Mouse (Mus musculus) kidney, embryonic 16.5 days (tissue): ENCODE data around the gene Vrk2. TPM values are rescaled to one million over a fixed set of nuclear protein-coding genes. Genes with fewer than 3 reads are reported as not detected.

ENCODE experiments used
- ATAC-seq: fragments of 200-750 bp; cut with Nextera tagmentation; 2 replicates; pipeline ENCODE4 v1.8.0; 2017; ENCODE audit warnings: moderate TSS enrichment; ENCODE audit not compliant: low FRiP score, low TSS enrichment
- H3K27ac ChIP-seq: fragments of 300-500 bp; sonication (generic); 2 replicates; pipeline ENCODE4 v1.5.1; 2014; ENCODE audit warnings: low read length
- H3K27me3 ChIP-seq: fragments of 300-500 bp; sonication (generic); 2 replicates; pipeline ENCODE4 v1.6.1; 2014; ENCODE audit warnings: low read length, control low read depth, mixed read lengths; ENCODE audit not compliant: insufficient read depth
- H3K36me3 ChIP-seq: fragments of 300-500 bp; sonication (generic); 2 replicates; pipeline ENCODE4 v1.6.1; 2014; ENCODE audit warnings: low read length, control low read depth, mixed read lengths; ENCODE audit not compliant: insufficient read depth
- H3K4me1 ChIP-seq: fragments of 300-500 bp; sonication (generic); 2 replicates; pipeline ENCODE4 v1.6.1; 2014; ENCODE audit warnings: low read length, control low read depth, mixed read lengths; ENCODE audit not compliant: insufficient read depth
- H3K4me2 ChIP-seq: fragments of 300-500 bp; sonication (generic); replicated peaks from 2 replicates; pipeline ENCODE4 v1.6.1; 2014; ENCODE audit warnings: low read depth, low read length
- H3K4me3 ChIP-seq: fragments of 300-500 bp; sonication (generic); 2 replicates; pipeline ENCODE4 v1.5.1; 2014; ENCODE audit warnings: mild to moderate bottlenecking, low read length
- H3K9ac ChIP-seq: fragments of 300-500 bp; sonication (generic); replicated peaks from 2 replicates; pipeline ENCODE4 v1.6.1; 2014; ENCODE audit warnings: low read length
- H3K9me3 ChIP-seq: fragments of 300-500 bp; sonication (generic); 2 replicates; pipeline ENCODE4 v1.6.1; 2016; ENCODE audit warnings: low read length, control low read depth
- WGBS: fragments of 180-500 bp; shearing (Covaris S2); extraction: QIAGEN DNeasy Blood & Tissue Kit; methylation state at CpG from one replicate; pipeline ENCODE4 v1.1.7; 2014; 5-methylcytosine and 5-hydroxymethylcytosine counted together
- polyA plus RNA-seq: library from polyadenylated mRNA; unstranded; fragments of >200 nt; fragmentation: Nextera tagmentation; extraction: Ambion mirVana; gene quantifications from 2 replicates; pipeline ENCODE4 v1.2.1, GENCODE M21; 2015

The Vrk2 gene
- polyA plus RNA-seq, 1 experiment from 2014 or later: 18.6 TPM

DNA sequence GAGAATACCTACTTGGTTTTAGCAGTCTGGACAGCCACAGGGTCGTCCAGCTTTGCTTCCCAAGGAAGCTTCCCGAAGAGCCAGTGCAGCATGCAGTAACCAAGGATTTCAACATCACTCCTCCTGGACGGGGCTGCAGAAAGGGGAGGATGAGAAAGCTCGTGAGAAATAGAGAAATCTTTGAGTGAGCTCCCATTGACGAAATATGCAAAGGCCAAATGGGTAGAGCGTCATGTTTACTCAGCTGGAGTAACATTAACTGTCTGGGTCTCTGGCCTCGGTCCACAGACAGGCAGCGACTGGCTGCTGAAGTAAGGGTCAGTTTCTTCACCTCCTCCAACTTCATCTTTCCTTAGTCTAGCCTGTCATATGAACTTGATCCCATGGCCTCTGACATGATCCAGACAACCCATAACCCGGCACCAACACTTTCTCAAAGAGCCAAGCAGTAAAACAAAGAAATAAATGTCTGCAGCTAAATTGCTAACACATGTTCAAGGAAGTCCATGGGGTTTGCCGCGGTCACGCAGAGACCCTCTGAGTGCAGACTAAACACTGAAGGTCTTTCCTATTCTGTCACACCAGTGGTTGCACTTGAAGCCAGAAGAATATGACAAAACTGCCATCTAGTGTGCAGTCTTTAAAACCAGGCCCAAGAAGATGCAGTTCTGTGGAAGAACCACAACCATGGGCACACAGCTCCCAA is 103.9 kb downstream of the Vrk2 start:
- H3K4me1 ChIP-seq: no peaks in the 10 kb centered on the region
- 22% methylated on average over 12 of the region's 12 CpGs for WGBS
- H3K27me3 ChIP-seq: no peaks in the 10 kb centered on the region
- H3K27ac ChIP-seq: no peak overlapping the region
- no peak overlapping the region for H3K9ac ChIP-seq
- 0 out of 2 replicates have a peak overlapping the region, but pooled peaks have one; percentile 8 for H3K4me2 ChIP-seq
- no peaks in the 10 kb centered on the region for H3K36me3 ChIP-seq
- H3K9me3 ChIP-seq: no peaks in the 10 kb centered on the region
- ATAC-seq: peak; percentile 97
- H3K4me3 ChIP-seq: no peak overlapping the region

GRCm38 (mm10) chr11:26481691-26482242 is 112.0 kb downstream of the Vrk2 start:
- no peak overlapping the region for H3K4me3 ChIP-seq
- WGBS: 70% methylated on average over 3 of the region's 3 CpGs
- no peak overlapping the region for H3K27ac ChIP-seq
- no peaks in the 10 kb centered on the region for H3K36me3 ChIP-seq
- H3K27me3 ChIP-seq: no peaks in the 10 kb centered on the region
- no peaks in the 10 kb centered on the region for H3K4me1 ChIP-seq
- no peak overlapping the region for H3K9ac ChIP-seq
- ATAC-seq: no peak
- no peaks in the 10 kb centered on the region for H3K9me3 ChIP-seq
- no peak overlapping the region for H3K4me2 ChIP-seq

DNA sequence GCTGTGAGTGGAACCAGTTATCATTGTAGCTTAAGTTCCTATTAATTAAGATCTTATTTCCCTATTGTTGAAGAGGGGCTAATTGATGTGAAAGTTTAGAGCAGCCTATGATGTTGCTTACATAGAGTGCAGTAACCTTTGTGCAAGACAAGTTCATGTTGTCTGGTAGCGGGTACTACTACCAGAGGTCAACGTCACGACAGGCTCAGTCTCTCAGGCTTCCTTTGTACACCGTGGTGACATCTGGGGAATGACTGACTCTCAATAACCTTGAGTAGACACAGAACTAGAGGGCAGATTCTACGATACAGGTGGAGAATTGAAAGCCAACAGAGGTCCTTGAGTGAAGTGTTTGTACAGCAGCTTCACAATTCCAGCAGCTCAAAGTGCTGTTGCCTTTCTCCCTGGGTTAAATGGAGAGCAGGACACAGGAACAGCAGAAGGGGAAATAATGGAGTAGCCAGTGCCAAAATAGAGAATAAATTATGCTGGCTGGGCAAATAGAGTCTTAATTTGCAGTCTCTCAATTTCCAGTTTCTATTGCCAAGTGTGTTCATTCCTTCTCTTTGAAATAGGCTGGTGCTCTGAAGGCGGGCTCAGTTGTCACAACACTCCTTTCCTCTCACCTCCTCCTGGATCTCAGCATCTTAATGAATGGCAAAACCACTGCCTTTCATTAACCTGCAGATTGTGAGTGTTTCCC is 116.6 kb downstream of the Vrk2 start:
- no peak overlapping the region for H3K4me3 ChIP-seq
- no peak overlapping the region for H3K27ac ChIP-seq
- peaks cover 5% of the 10 kb centered on the region; the same call in 1 of the 2 replicates for H3K36me3 ChIP-seq
- ATAC-seq: no peak
- no peaks in the 10 kb centered on the region for H3K4me1 ChIP-seq
- no peak overlapping the region for H3K4me2 ChIP-seq
- no peaks in the 10 kb centered on the region for H3K9me3 ChIP-seq
- H3K27me3 ChIP-seq: no peaks in the 10 kb centered on the region
- 87% methylated on average over 6 of the region's 6 CpGs for WGBS
- no peak overlapping the region for H3K9ac ChIP-seq

DNA sequence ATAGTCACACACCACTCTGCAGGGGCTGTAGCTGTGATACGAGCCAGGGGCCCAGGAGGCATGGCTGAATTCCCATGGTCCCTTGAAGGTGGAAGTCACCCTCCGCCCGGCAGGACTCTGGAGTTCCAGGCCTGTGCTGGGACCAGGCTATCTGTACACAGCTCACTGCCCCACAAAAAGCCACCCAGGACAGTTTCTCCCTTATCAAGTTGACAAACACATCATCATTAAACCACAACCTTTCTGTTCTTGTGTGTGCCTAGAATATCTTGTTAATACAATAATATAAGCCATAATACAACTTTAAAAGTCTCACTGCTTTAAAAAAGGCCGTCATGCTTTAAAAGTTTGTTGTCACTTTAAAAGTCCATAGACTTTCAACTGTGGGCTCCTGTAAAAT is 139.7 kb downstream of the Vrk2 start:
- Histone ChIP-seq H3K4me1 (no peaks in the 10 kb centered on the region), H3K36me3 (no peaks in the 10 kb centered on the region), H3K27me3 (no peaks in the 10 kb centered on the region), H3K4me3 (no peak overlapping the region), H3K9me3 (no peaks in the 10 kb centered on the region), H3K27ac (no peak overlapping the region), H3K4me2 (no peak overlapping the region), H3K9ac (no peak overlapping the region)
- WGBS: 88% methylated on average over 4 of the region's 4 CpGs
- no peak for ATAC-seq

- no peaks in the 10 kb centered on the region for H3K9me3 ChIP-seq
- no peak overlapping the region for H3K4me3 ChIP-seq
- H3K4me1 ChIP-seq: no peaks in the 10 kb centered on the region
- H3K9ac ChIP-seq: no peak overlapping the region
- no peaks in the 10 kb centered on the region for H3K36me3 ChIP-seq
- no peak overlapping the region for H3K27ac ChIP-seq
- no peak overlapping the region for H3K4me2 ChIP-seq
- no peak for ATAC-seq
- 92% methylated on average over 4 of the region's 4 CpGs for WGBS
- no peaks in the 10 kb centered on the region for H3K27me3 ChIP-seq
Measured at GRCm38 (mm10) chr11:26452693-26453092, 141.1 kb downstream of the Vrk2 start.

GRCm38 (mm10) chr11:26451228-26451627 is 142.6 kb downstream of the Vrk2 start:
- Histone ChIP-seq H3K4me1 (no peaks in the 10 kb centered on the region), H3K4me3 (no peak overlapping the region), H3K9ac (no peak overlapping the region), H3K4me2 (no peak overlapping the region), H3K9me3 (no peaks in the 10 kb centered on the region), H3K27me3 (no peaks in the 10 kb centered on the region), H3K36me3 (no peaks in the 10 kb centered on the region), H3K27ac (no peak overlapping the region)
- ATAC-seq: no peak
- WGBS: 81% methylated on average over 2 of the region's 2 CpGs

- H3K4me2 ChIP-seq: no peak overlapping the region
- H3K27me3 ChIP-seq: no peaks in the 10 kb centered on the region
- no peak overlapping the region for H3K4me3 ChIP-seq
- no peak for ATAC-seq
- H3K4me1 ChIP-seq: no peaks in the 10 kb centered on the region
- no peak overlapping the region for H3K27ac ChIP-seq
- no peaks in the 10 kb centered on the region for H3K9me3 ChIP-seq
- no peak overlapping the region for H3K9ac ChIP-seq
- no peaks in the 10 kb centered on the region for H3K36me3 ChIP-seq
- 92% methylated on average over 1 of the region's 1 CpGs for whole genome bisulfite sequencing
Measured at GRCm38 (mm10) chr11:26450636-26451035, 143.2 kb downstream of the Vrk2 start.

DNA sequence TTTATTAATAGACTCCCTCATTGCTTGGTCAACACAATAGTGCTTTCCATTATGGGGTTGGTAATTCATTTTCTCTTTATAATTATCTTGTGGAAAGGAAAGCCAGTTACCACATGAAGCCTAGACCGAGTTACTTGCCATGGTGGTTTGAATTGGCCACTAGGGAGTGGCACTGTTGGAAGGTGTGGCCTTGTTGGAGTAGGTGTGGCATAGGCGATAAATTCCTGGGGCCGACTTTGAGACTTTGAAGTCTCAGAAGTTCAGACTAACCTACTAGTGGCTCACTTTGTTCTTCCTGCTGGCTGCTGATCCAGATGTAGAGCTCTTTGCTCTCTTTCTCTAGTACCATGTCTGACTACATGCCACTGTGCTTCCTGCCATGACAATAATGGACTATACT is 144.0 kb downstream of the Vrk2 start:
- Histone ChIP-seq H3K9ac (no peak overlapping the region), H3K36me3 (no peaks in the 10 kb centered on the region), H3K27ac (no peak overlapping the region), H3K9me3 (no peaks in the 10 kb centered on the region), H3K4me2 (no peak overlapping the region), H3K4me3 (no peak overlapping the region), H3K4me1 (no peaks in the 10 kb centered on the region), H3K27me3 (no peaks in the 10 kb centered on the region)
- WGBS: 77% methylated on average over 3 of the region's 3 CpGs
- ATAC-seq: no peak

DNA sequence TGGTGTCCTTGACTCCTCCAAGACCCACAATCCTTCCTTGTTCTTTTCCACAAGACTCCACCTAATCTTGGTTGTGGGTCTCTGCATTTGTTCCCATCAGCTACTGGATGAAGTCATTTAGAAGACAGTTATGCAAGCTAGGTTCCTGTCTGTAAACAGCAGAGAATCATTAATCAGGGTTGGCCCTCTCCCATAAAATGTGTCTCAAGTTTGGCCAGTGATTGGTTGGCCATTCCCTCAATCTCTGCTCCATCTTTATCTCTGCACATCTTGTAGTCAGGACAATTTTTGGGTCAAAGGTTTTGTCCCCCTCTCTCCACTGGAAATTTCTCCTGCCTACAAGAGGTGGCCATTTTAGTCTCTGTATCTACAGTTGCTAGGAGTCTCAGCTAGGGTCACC is 149.4 kb downstream of the Vrk2 start:
- no peaks in the 10 kb centered on the region for H3K9me3 ChIP-seq
- no peak overlapping the region for H3K4me2 ChIP-seq
- no peaks in the 10 kb centered on the region for H3K27me3 ChIP-seq
- H3K27ac ChIP-seq: no peak overlapping the region
- no peak overlapping the region for H3K4me3 ChIP-seq
- no peak overlapping the region for H3K9ac ChIP-seq
- H3K36me3 ChIP-seq: no peaks in the 10 kb centered on the region
- no peak for ATAC-seq
- no peaks in the 10 kb centered on the region for H3K4me1 ChIP-seq

- Histone ChIP-seq H3K36me3 (0 out of 2 replicates have a peak, but pooled peaks cover 3% of the 10 kb centered on the region), H3K9me3 (no peaks in the 10 kb centered on the region), H3K4me3 (no peak overlapping the region), H3K9ac (no peak overlapping the region), H3K4me2 (no peak overlapping the region), H3K27me3 (no peaks in the 10 kb centered on the region), H3K27ac (no peak overlapping the region), H3K4me1 (no peaks in the 10 kb centered on the region)
- ATAC-seq: no peak
- 71% methylated on average over 1 of the region's 1 CpGs for WGBS
Measured at GRCm38 (mm10) chr11:26441121-26441520, 152.7 kb downstream of the Vrk2 start.
